Mouse (Mus musculus) heart, postnatal 25 days (tissue): ENCODE results near the gene Sox5. TPM values are rescaled to one million over a fixed set of nuclear protein-coding genes. Genes with fewer than 3 reads are reported as not detected.

Source experiments
- DNase-seq: peaks from one replicate; pipeline ENCODE4 v3.0.0; 2022; ENCODE audit warnings: low spot score
- intact Hi-C: fragments of 180-260 bp; cut with DNase I; formaldehyde crosslinking; loops from one replicate; pipeline ENCODE4 v1.15.1; 2025
- total RNA-seq, 2 experiments: library from RNA; stranded (reverse); gene quantifications; 2 replicates each; pipeline ENCODE4 v1.2.3; 2021

The Sox5 gene
- total RNA-seq, 2 experiments from 2014 or later, result 2.8 to 2.9 TPM

DNA sequence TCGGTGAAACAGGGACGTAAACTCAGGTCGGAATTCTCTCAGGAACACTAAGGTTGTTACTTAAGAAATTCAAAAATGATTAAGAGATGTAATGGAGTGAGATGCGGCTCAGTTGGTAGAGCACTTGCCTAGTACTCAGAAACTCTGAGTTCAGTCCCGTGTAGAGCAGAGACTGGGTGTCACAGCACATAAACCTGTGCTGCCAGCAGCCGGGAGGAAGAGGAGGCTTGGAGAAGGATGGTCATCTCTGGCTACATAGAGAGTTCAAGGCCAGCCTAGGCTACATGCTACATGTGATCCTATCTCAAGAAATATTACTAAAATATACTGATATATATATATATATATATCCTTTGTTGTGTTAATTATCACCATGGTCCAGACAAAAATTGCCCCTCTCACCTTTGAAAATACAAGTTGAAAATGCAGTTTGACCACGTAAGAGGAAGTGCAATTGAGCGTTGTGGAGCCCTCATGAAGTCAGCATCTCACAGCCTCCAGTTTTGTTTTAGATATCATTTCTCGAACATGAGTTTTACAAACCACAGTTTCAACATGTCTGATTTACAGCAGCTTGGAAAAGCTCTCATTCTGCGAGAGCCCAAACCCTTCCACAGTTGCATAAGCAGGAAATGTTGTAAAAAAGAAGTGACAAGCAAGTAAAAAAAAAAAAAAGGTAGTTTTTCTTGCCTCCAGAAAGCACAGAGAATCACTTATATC lies 50.4 kb downstream of the Sox5 start:
- intact Hi-C loops, result no loop called here
- no peak for DNase-seq

GRCm38 (mm10) chr6:144723530-144724144 lies 58.1 kb downstream of the Sox5 start:
- intact Hi-C loops, result no loop called here
- no peak for DNase-seq

- intact Hi-C loops, result no loop called here
- DNase-seq, result no peak
Observed at GRCm38 (mm10) chr6:144723024-144723423, 58.8 kb downstream of the Sox5 start.

GRCm38 (mm10) chr6:144720846-144721245 lies 60.9 kb downstream of the Sox5 start:
- intact Hi-C loops, result no loop called here
- no peak for DNase-seq

DNA sequence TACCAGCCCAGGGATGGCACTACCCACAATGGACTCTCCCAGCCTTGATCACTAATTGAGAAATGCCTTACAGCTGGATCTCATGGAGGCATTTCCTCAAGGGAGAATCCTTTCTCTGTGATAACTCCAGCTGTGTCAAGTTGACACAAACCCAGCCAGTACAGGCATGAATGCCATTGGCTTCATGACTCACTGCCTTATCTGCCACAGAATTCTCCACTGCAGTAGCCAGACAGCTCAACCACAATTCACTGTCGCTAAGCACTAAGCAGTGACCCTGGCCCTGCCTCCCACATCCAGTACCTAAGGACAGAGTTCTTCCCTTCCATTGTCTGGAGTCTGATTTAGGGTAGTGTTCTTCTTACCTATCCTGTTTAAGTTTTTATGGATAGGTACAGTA lies 65.4 kb downstream of the Sox5 start:
- intact Hi-C loops, result loop anchor here (2.0 kb wide), 1 partner anchor 16 kb away; no protein-coding TSS in a partner anchor
- no peak for DNase-seq

DNA sequence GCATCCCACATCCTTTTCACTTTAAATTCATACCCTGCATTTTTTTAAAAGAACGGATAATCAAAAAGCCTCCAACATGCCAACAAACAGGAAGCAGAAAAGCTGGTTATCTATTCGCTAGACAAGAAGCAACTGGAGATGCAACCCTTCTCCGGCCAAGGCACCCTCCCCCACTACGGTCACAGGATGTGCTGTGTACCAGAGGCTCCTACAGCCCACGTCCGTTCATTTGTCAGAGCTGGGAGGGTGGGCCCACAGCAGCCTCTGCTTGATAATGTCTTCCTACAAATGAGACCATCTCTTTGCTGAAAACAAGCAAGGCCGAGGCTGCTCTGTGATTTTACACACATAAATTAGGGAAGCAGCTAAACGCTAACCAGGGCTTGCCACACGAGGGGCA lies 69.9 kb downstream of the Sox5 start:
- intact Hi-C loops, result no loop called here
- peak; percentile 26 for DNase-seq

GRCm38 (mm10) chr6:144710816-144711215 lies 71.0 kb downstream of the Sox5 start:
- intact Hi-C loops, result no loop called here
- DNase-seq, result peak; percentile 55

GRCm38 (mm10) chr6:144709614-144710180 lies 72.1 kb downstream of the Sox5 start:
- intact Hi-C loops, result no loop called here
- no peak for DNase-seq

GRCm38 (mm10) chr6:144708410-144708809 lies 73.4 kb downstream of the Sox5 start:
- no peak for DNase-seq
- intact Hi-C loops, result no loop called here

DNA sequence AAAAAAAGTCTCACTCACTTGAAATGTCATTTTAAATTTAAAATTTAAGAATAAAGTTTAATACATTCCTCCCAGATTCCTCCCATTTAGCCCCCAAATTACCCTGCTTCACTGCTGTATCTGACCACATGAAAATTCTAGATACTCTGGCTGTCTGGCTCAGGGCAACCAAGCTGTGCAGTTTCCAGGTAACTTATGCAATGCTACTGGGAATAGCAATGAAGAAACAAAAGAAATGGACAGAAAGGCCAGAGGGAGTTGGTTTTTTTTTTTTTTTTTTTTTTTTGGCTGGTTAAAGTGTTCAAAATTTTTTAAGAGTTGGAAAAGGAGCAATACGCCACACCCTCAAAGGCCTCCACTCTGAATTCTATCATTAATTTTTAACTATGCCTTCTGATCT lies 73.8 kb downstream of the Sox5 start:
- intact Hi-C loops, result no loop called here
- no peak for DNase-seq

- DNase-seq, result no peak
- intact Hi-C loops, result no loop called here
Observed at GRCm38 (mm10) chr6:144704962-144705361, 76.8 kb downstream of the Sox5 start.

GRCm38 (mm10) chr6:144695660-144696059 lies 86.1 kb downstream of the Sox5 start:
- intact Hi-C loops, result no loop called here
- DNase-seq, result peak; percentile 10

DNA sequence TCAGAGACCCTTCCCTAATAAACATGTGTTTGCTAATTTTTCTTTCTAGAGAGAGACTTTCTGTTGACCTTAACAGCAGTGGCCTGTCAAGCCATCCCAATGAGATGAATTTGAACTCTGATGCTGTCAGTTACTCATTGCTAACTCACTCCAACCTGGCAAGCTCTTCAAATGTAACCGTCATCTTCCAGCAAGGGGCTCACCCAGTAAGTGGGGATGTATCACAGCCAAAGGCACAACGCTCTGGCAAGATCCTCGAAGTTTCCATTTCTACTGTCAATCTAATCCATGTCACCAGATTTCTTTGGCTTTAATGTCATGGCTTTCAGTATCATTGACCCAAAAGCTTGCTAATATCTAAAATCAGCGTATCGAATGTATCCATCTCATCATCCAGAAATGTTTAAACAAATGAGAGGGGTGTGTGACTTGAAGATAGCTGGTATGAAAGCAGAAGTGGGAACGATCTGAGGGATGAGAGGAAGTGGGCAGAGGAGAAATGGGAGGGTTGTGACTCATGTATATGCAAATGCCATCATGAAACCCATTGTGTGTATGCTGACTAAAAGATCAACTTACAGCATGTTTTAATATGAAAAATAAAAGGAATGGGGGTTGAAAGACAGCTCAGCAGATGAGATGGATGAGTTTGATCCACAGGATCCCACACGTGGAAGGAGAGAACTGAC lies 88.4 kb downstream of the Sox5 start:
- intact Hi-C loops, result loop anchor here (5.0 kb wide), 1 partner anchor 89 kb away; the partner anchor contains the start of gene Sox5

DNA sequence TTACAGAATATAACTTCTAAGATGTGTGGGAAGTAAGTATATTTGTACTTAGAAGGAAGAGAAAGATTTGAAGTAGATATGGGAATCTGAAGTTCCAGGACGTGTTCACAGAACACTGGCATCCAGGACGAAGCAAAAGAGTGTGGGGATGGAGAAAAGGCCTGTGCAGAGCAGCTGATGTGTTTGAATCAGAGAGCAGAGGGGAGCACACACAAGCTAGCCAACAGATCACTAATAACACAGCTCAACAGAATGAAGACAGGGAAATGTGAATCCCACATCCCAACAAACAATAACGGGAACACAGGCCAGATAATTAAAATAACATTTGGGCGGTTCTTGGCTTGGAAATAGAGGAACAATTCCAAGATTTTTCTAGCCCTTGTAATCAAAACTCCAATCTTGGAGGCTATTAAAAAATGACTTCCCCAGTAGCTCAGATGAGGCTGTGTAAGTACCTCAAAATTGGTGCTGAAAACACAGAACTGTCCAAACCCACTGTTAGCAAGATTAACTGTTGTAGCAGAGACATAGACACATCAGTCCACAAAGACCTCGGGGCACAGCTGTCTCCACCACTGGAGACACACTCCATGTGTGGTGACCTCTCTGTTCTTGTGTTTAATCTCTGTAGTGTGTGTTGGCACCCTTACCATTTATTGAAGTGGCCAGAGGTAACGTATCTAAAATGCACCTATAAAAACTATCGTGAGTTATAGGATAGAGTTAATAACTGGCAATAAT lies 90.3 kb downstream of the Sox5 start:
- no peak for DNase-seq
- intact Hi-C loops, result loop anchor here (5.0 kb wide), 1 partner anchor 91 kb away; the partner anchor contains the start of gene Sox5

More for the DNA sequence above, 88.4 kb downstream of the Sox5 start:
- DNase-seq, result no peak

- intact Hi-C loops, result no loop called here
- DNase-seq, result no peak
Observed at GRCm38 (mm10) chr6:144689076-144689475, 92.7 kb downstream of the Sox5 start.

DNA sequence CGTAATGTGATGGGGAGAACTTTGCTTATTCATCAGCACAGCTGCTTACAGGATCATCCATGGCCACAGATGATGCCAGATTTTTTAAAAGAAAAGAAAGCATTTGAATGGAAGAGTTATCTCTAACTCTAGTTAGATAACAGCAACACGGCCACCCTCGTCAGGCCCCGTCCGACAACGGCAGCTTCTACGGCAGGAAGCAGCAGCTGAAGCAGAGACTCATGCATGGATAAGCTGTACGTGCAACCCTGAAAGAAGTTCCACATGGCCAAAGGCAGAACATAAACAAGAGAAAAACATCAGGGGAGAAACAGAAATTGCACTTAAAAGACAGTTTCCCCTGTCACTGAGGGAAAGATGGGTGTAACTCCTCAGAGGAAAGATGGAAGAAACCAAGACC lies 94.1 kb downstream of the Sox5 start:
- no peak for DNase-seq
- intact Hi-C loops, result no loop called here

- no peak for DNase-seq
- intact Hi-C loops, result no loop called here
Observed at GRCm38 (mm10) chr6:144681045-144681789, 100.6 kb downstream of the Sox5 start.

- intact Hi-C loops, result no loop called here
Observed at GRCm38 (mm10) chr6:144677491-144678133, 104.2 kb downstream of the Sox5 start.

GRCm38 (mm10) chr6:144675111-144675510 lies 106.7 kb downstream of the Sox5 start:
- intact Hi-C loops, result no loop called here
- no peak for DNase-seq

More at GRCm38 (mm10) chr6:144677491-144678133, 104.2 kb downstream of the Sox5 start:
- no peak for DNase-seq
